Mouse (Mus musculus) intestine, embryonic 16.5 days (tissue): ENCODE measurements around the gene Samd4b. TPM values are rescaled to one million over a fixed set of nuclear protein-coding genes. Genes with fewer than 3 reads are reported as not detected.
A peak's percentile ranks its signal among the peaks of the same experiment; 100 is the strongest.

ENCODE experiments used
- ATAC-seq: fragments of 200-750 bp; cut with Nextera tagmentation; 2 replicates; pipeline ENCODE4 v1.8.0; 2017; ENCODE audit warnings: moderate TSS enrichment, moderate library complexity
- H3K27ac ChIP-seq: fragments of 300-500 bp; sonication (generic); 2 replicates; pipeline ENCODE4 v1.5.1; 2014; ENCODE audit warnings: mild to moderate bottlenecking, low read length
- H3K27me3 ChIP-seq: fragments of 300-500 bp; sonication (generic); replicated peaks from 2 replicates; pipeline ENCODE4 v1.6.1; 2014; ENCODE audit warnings: low read length, control low read depth, mixed read lengths; ENCODE audit not compliant: control insufficient read depth, insufficient read depth
- H3K36me3 ChIP-seq: fragments of 300-500 bp; sonication (generic); 2 replicates; pipeline ENCODE4 v1.6.1; 2014; ENCODE audit warnings: low read length, control low read depth; ENCODE audit not compliant: control insufficient read depth, insufficient read depth
- H3K4me1 ChIP-seq: fragments of 300-500 bp; sonication (generic); 2 replicates; pipeline ENCODE4 v1.6.1; 2014; ENCODE audit warnings: low read length, control low read depth, mixed read lengths; ENCODE audit not compliant: control insufficient read depth, insufficient read depth
- H3K4me2 ChIP-seq: fragments of 300-500 bp; sonication (generic); 2 replicates; pipeline ENCODE4 v1.6.1; 2014; ENCODE audit warnings: low read depth, low read length, control low read depth
- H3K4me3 ChIP-seq: fragments of 300-500 bp; sonication (generic); 2 replicates; pipeline ENCODE4 v1.5.1; 2014; ENCODE audit warnings: mild to moderate bottlenecking, low read length
- H3K9ac ChIP-seq: fragments of 300-500 bp; sonication (generic); 2 replicates; pipeline ENCODE4 v1.6.1; 2014; ENCODE audit warnings: low read depth, low read length
- H3K9me3 ChIP-seq: fragments of 300-500 bp; sonication (generic); 2 replicates; pipeline ENCODE4 v1.6.1; 2016; ENCODE audit warnings: low read length, control low read depth; ENCODE audit not compliant: control insufficient read depth
- WGBS: fragments of 180-500 bp; shearing (Covaris S2); extraction: QIAGEN DNeasy Blood & Tissue Kit; methylation state at CpG from one replicate; pipeline ENCODE4 v1.1.7; 2014; 5-methylcytosine and 5-hydroxymethylcytosine counted together
- polyA plus RNA-seq: library from polyadenylated mRNA; unstranded; fragments of >200 nt; fragmentation: Nextera tagmentation; extraction: Ambion mirVana; gene quantifications from 2 replicates; pipeline ENCODE4 v1.2.1, GENCODE M21; 2015

The Samd4b gene
- polyA plus RNA-seq, 1 experiment from 2014 or later = 7.8 TPM

- peak; percentile 69 for ATAC-seq
- peak within 1 kb of the TSS; percentile 80 for H3K4me3 ChIP-seq
- WGBS = 2% methylated on average over 48 of the region's 97 CpGs
- H3K9ac ChIP-seq = peak within 1 kb of the TSS; percentile 89
- H3K4me2 ChIP-seq = peak within 1 kb of the TSS; percentile 100
- no peak within 1 kb of the TSS for H3K27ac ChIP-seq
- H3K4me1 ChIP-seq = peaks cover 13% of the 10 kb centered on the region
- no peaks in the 10 kb centered on the region for H3K27me3 ChIP-seq
- H3K36me3 ChIP-seq = no peaks in the 10 kb centered on the region
- H3K9me3 ChIP-seq = no peaks in the 10 kb centered on the region
Measured at GRCm38 (mm10) chr7:28451531-28452360, 146.2 kb downstream of the Samd4b start, which contains the start of gene Lrfn1. Lrfn1 (plus strand) TSS chr7:28451980.

GRCm38 (mm10) chr7:28447865-28448820, 149.8 kb downstream of the Samd4b start:
- ATAC-seq = no peak

GRCm38 (mm10) chr7:28447101-28447830, 150.7 kb downstream of the Samd4b start:
- Histone ChIP-seq H3K27me3 (no peaks in the 10 kb centered on the region), H3K27ac (no peak overlapping the region), H3K9ac (no peak overlapping the region), H3K36me3 (no peaks in the 10 kb centered on the region), H3K4me1 (peaks cover 6% of the 10 kb centered on the region; the same call in 1 of the 2 replicates), H3K4me3 (no peak overlapping the region), H3K9me3 (no peaks in the 10 kb centered on the region), H3K4me2 (no peak overlapping the region)
- no peak for ATAC-seq
- WGBS = 25% methylated on average over 12 of the region's 12 CpGs

More at GRCm38 (mm10) chr7:28447865-28448820, 149.8 kb downstream of the Samd4b start:
- no peaks in the 10 kb centered on the region for H3K36me3 ChIP-seq
- no peak overlapping the region for H3K4me3 ChIP-seq
- WGBS = 66% methylated on average over 13 of the region's 13 CpGs
- H3K4me2 ChIP-seq = no peak overlapping the region
- H3K27ac ChIP-seq = no peak overlapping the region
- no peak overlapping the region for H3K9ac ChIP-seq
- no peaks in the 10 kb centered on the region for H3K9me3 ChIP-seq
- peaks cover 13% of the 10 kb centered on the region for H3K4me1 ChIP-seq
- no peaks in the 10 kb centered on the region for H3K27me3 ChIP-seq

GRCm38 (mm10) chr7:28446446-28446845, 151.5 kb downstream of the Samd4b start:
- Histone ChIP-seq H3K9me3 (no peaks in the 10 kb centered on the region), H3K4me2 (no peak overlapping the region), H3K4me1 (0 out of 2 replicates have a peak, but pooled peaks cover 5% of the 10 kb centered on the region), H3K27ac (no peak overlapping the region), H3K27me3 (no peaks in the 10 kb centered on the region), H3K36me3 (no peaks in the 10 kb centered on the region), H3K4me3 (no peak overlapping the region), H3K9ac (no peak overlapping the region)
- ATAC-seq = no peak
- 9% methylated on average over 12 of the region's 12 CpGs for WGBS

GRCm38 (mm10) chr7:28444344-28444974, 153.5 kb downstream of the Samd4b start:
- Histone ChIP-seq H3K4me2 (no peak overlapping the region), H3K4me3 (no peak overlapping the region), H3K9me3 (no peaks in the 10 kb centered on the region), H3K36me3 (no peaks in the 10 kb centered on the region), H3K9ac (no peak overlapping the region), H3K4me1 (0 out of 2 replicates have a peak, but pooled peaks cover 5% of the 10 kb centered on the region), H3K27ac (no peak overlapping the region), H3K27me3 (no peaks in the 10 kb centered on the region)
- ATAC-seq = no peak
- WGBS = 84% methylated on average over 13 of the region's 13 CpGs

GRCm38 (mm10) chr7:28442688-28443087, 155.3 kb downstream of the Samd4b start:
- ATAC-seq = peak; percentile 66
- Histone ChIP-seq H3K9me3 (no peaks in the 10 kb centered on the region), H3K9ac (no peak overlapping the region), H3K27ac (no peak overlapping the region), H3K4me1 (0 out of 2 replicates have a peak, but pooled peaks cover 5% of the 10 kb centered on the region), H3K4me2 (no peak overlapping the region), H3K27me3 (no peaks in the 10 kb centered on the region), H3K36me3 (no peaks in the 10 kb centered on the region), H3K4me3 (no peak overlapping the region)
- 34% methylated on average over 4 of the region's 4 CpGs for WGBS

GRCm38 (mm10) chr7:28441776-28442485, 156.0 kb downstream of the Samd4b start:
- Histone ChIP-seq H3K4me2 (no peak overlapping the region), H3K4me1 (no peaks in the 10 kb centered on the region), H3K27me3 (no peaks in the 10 kb centered on the region), H3K36me3 (no peaks in the 10 kb centered on the region), H3K9me3 (no peaks in the 10 kb centered on the region), H3K4me3 (no peak overlapping the region), H3K27ac (no peak overlapping the region), H3K9ac (no peak overlapping the region)
- 87% methylated on average over 13 of the region's 14 CpGs for WGBS
- no peak for ATAC-seq

- Histone ChIP-seq H3K27ac (no peak overlapping the region), H3K4me1 (no peaks in the 10 kb centered on the region), H3K36me3 (no peaks in the 10 kb centered on the region), H3K4me2 (no peak overlapping the region), H3K9ac (no peak overlapping the region), H3K9me3 (no peaks in the 10 kb centered on the region), H3K27me3 (no peaks in the 10 kb centered on the region), H3K4me3 (no peak overlapping the region)
- 48% methylated on average over 2 of the region's 2 CpGs for WGBS
- no peak for ATAC-seq
Measured at GRCm38 (mm10) chr7:28440739-28441138, 157.2 kb downstream of the Samd4b start.
